Comparison of ENCODE assay signal across 9 mouse cellular contexts in genomic region chr1:51458731-51459450, GRCm38 (mm10). TPM values are rescaled to one million over a fixed set of nuclear protein-coding genes. Genes with fewer than 3 reads are reported as not detected.
DNase-seq lines count a peak whose midpoint lies in the region; ATAC-seq and TF ChIP-seq lines count a peak whose summit lies in the region.
"Had no signal": no experiment of that assay in that cellular context is flagged by ENCODE, and none has a peak within 500 bp of the region (broad histone marks: within the 10 kb centered on the region; RNA-seq: fewer than 3 reads in every experiment).

No protein-coding gene starts in this region.

- DNase-seq in midbrain, embryonic 11.5 days (ENCODE audit: low spot score, missing footprints) = peak; percentile 84
- peak; percentile 54 for DNase-seq in WW6 (ENCODE audit: low read depth, low spot score)
- peak; percentile 62 for DNase-seq in embryo, embryonic 9.5 days (ENCODE audit: extremely low spot score)
- DNase-seq in kidney, postnatal 0 days (ENCODE audit: low spot score) = peak; percentile 81
- DNase-seq in midbrain, embryonic 14.5 days = peak; percentile 77
- no peak for DNase-seq in Muller cell, postnatal 12 days (ENCODE audit: inconsistent ontology term)
- DNase-seq in gastrocnemius, postnatal 14 days = no peak

- TF ChIP-seq CTCF in kidney, postnatal 0 days (IDR thresholded peaks at IDR 0.05; ENCODE audit: low read depth) = peak; percentile 87

- no peak overlapping the region for H3K4me2 ChIP-seq in midbrain, embryonic 11.5 days
- no peak overlapping the region for H3K4me2 ChIP-seq in midbrain, embryonic 15.5 days
- H3K4me2 ChIP-seq in kidney, postnatal 0 days (ENCODE audit: low read length) = no peak overlapping the region
- no peak overlapping the region for H3K4me2 ChIP-seq in midbrain, embryonic 14.5 days (ENCODE audit: low read length)
- H3K4me2 ChIP-seq: neural tube, embryonic 13.5 days had no signal

- intact Hi-C loops in gastrocnemius, postnatal 14 days (cut with DNase I; ENCODE audit: low total_unique reads) = no loop called here

- no peak overlapping the region for H3K4me3 ChIP-seq in midbrain, embryonic 11.5 days (ENCODE audit: low read depth, low read length)
- no peak overlapping the region for H3K4me3 ChIP-seq in midbrain, embryonic 15.5 days
- H3K4me3 ChIP-seq in kidney, postnatal 0 days (replicated peaks; ENCODE audit: low read depth, low read length) = no peak overlapping the region
- H3K4me3 ChIP-seq in midbrain, embryonic 14.5 days (replicated peaks; ENCODE audit: low read depth, low read length) = no peak overlapping the region
- H3K4me3 ChIP-seq: neural tube, embryonic 13.5 days had no signal

- H3K9ac ChIP-seq in midbrain, embryonic 11.5 days (ENCODE audit: low read length) = no peak overlapping the region
- H3K9ac ChIP-seq in midbrain, embryonic 15.5 days = no peak overlapping the region
- H3K9ac ChIP-seq in kidney, postnatal 0 days (ENCODE audit: low read depth, low read length) = no peak overlapping the region
- no peak overlapping the region for H3K9ac ChIP-seq in midbrain, embryonic 14.5 days (replicated peaks; ENCODE audit: low read length)
- H3K9ac ChIP-seq: neural tube, embryonic 13.5 days had no signal

- H3K36me3 ChIP-seq in midbrain, embryonic 11.5 days (ENCODE audit: control insufficient read depth, insufficient read depth, low read length) = no peaks in the 10 kb centered on the region
- no peaks in the 10 kb centered on the region for H3K36me3 ChIP-seq in midbrain, embryonic 15.5 days (replicated peaks)
- H3K36me3 ChIP-seq in kidney, postnatal 0 days (ENCODE audit: insufficient read depth, low read length) = no peaks in the 10 kb centered on the region
- H3K36me3 ChIP-seq in midbrain, embryonic 14.5 days (ENCODE audit: control insufficient read depth, insufficient read depth, low read length) = no peaks in the 10 kb centered on the region
- H3K36me3 ChIP-seq: neural tube, embryonic 13.5 days had no signal

- peak; percentile 61; the same call in 1 of the 2 replicates for ATAC-seq in midbrain, embryonic 11.5 days (ENCODE audit: low FRiP score)
- no peak for ATAC-seq in midbrain, embryonic 15.5 days (replicated peaks)
- peak; percentile 52; the same call in 1 of the 2 replicates for ATAC-seq in kidney, postnatal 0 days (replicated peaks; ENCODE audit: low FRiP score, low read depth)
- ATAC-seq in midbrain, embryonic 14.5 days (ENCODE audit: low FRiP score, low TSS enrichment) = no peak

- no peaks in the 10 kb centered on the region for H3K27me3 ChIP-seq in midbrain, embryonic 11.5 days (ENCODE audit: control insufficient read depth, insufficient read depth, low read length)
- no peaks in the 10 kb centered on the region for H3K27me3 ChIP-seq in midbrain, embryonic 15.5 days (replicated peaks)
- no peaks in the 10 kb centered on the region for H3K27me3 ChIP-seq in kidney, postnatal 0 days (ENCODE audit: insufficient read depth, low read length)
- H3K27me3 ChIP-seq in midbrain, embryonic 14.5 days (ENCODE audit: control insufficient read depth, insufficient read depth, low read length) = no peaks in the 10 kb centered on the region
- H3K27me3 ChIP-seq: neural tube, embryonic 13.5 days had no signal

- H3K9me3 ChIP-seq in midbrain, embryonic 11.5 days (ENCODE audit: control insufficient read depth, low read length) = no peaks in the 10 kb centered on the region
- H3K9me3 ChIP-seq in midbrain, embryonic 15.5 days = no peaks in the 10 kb centered on the region
- H3K9me3 ChIP-seq in kidney, postnatal 0 days (replicated peaks; ENCODE audit: low read length) = no peaks in the 10 kb centered on the region
- no peaks in the 10 kb centered on the region for H3K9me3 ChIP-seq in midbrain, embryonic 14.5 days (ENCODE audit: control insufficient read depth, low read length)
- H3K9me3 ChIP-seq: neural tube, embryonic 13.5 days had no signal

- H3K4me1 ChIP-seq in midbrain, embryonic 11.5 days (ENCODE audit: control insufficient read depth, insufficient read depth, low read length) = no peaks in the 10 kb centered on the region
- H3K4me1 ChIP-seq in midbrain, embryonic 15.5 days = no peaks in the 10 kb centered on the region
- H3K4me1 ChIP-seq in kidney, postnatal 0 days (replicated peaks; ENCODE audit: insufficient read depth, low read length) = no peaks in the 10 kb centered on the region
- no peaks in the 10 kb centered on the region for H3K4me1 ChIP-seq in midbrain, embryonic 14.5 days (ENCODE audit: control insufficient read depth, insufficient read depth, low read length)
- H3K4me1 ChIP-seq: neural tube, embryonic 13.5 days had no signal

- WGBS in midbrain, embryonic 11.5 days = 69% methylated on average over 10 of the region's 10 CpGs
- 74% methylated on average over 10 of the region's 10 CpGs for WGBS in midbrain, embryonic 15.5 days
- WGBS in kidney, postnatal 0 days = 70% methylated on average over 10 of the region's 10 CpGs
- WGBS in midbrain, embryonic 14.5 days = 69% methylated on average over 10 of the region's 10 CpGs

- no peak overlapping the region for H3K27ac ChIP-seq in midbrain, embryonic 11.5 days (ENCODE audit: low read depth, low read length)
- H3K27ac ChIP-seq in midbrain, embryonic 15.5 days = no peak overlapping the region
- no peak overlapping the region for H3K27ac ChIP-seq in kidney, postnatal 0 days
- H3K27ac ChIP-seq in midbrain, embryonic 14.5 days (replicated peaks; ENCODE audit: low read depth, low read length) = no peak overlapping the region
- H3K27ac ChIP-seq: neural tube, embryonic 13.5 days had no signal

RNA-seq across cellular contexts. Expression of gene Nabp1, which starts 19.3 kb away (rescaled TPM):
- polyA plus RNA-seq in midbrain, embryonic 11.5 days (2014; fragmentation: Nextera tagmentation; extraction: Ambion mirVana) = 8.1 and 9.0 TPM in 2 replicates
- polyA plus RNA-seq in midbrain, embryonic 15.5 days (2015; fragmentation: Nextera tagmentation; extraction: Ambion mirVana) = 8.9 and 9.2 TPM in 2 replicates
- polyA plus RNA-seq in kidney, postnatal 0 days (2015; fragmentation: Nextera tagmentation; extraction: Ambion mirVana) = 37.7 and 42.6 TPM in 2 replicates
- polyA plus RNA-seq in midbrain, embryonic 14.5 days (2014; fragmentation: Nextera tagmentation; extraction: Ambion mirVana) = 8.1 and 11.3 TPM in 2 replicates
- 10 to 100 TPM; 15.1 to 15.5 TPM for total RNA-seq in gastrocnemius, postnatal 14 days (2021)

Comparison
In these comparisons a context has a peak if more than half of its experiments do, and no peak if none do; other contexts are left out.
1. ATAC-seq: peak in midbrain, embryonic 11.5 days (single experiment) and kidney, postnatal 0 days (single experiment); none in midbrain, embryonic 15.5 days (single experiment) and midbrain, embryonic 14.5 days (single experiment).
2. DNase-seq: peak in midbrain, embryonic 11.5 days (single experiment), WW6 (single experiment), embryo, embryonic 9.5 days (single experiment), kidney, postnatal 0 days (single experiment) and midbrain, embryonic 14.5 days (single experiment); none in Muller cell, postnatal 12 days (single experiment) and gastrocnemius, postnatal 14 days (single experiment).